Mouse (Mus musculus) forebrain, embryonic 10.5 days (tissue): ENCODE measurements around the gene Ptprn2. TPM values are rescaled to one million over a fixed set of nuclear protein-coding genes. Genes with fewer than 3 reads are reported as not detected.

Source experiments
- DNase-seq: peaks from one replicate; pipeline ENCODE4 v3.0.0-alpha.2; 2017; ENCODE audit warnings: low spot score; ENCODE audit errors: extremely low spot score
- H3K27ac ChIP-seq: fragments of 300-500 bp; sonication (generic); 2 replicates; pipeline ENCODE4 v1.5.1; 2016; ENCODE audit warnings: mild to moderate bottlenecking
- H3K27me3 ChIP-seq: fragments of 300-500 bp; sonication (generic); 2 replicates; pipeline ENCODE4 v1.6.1; 2016; ENCODE audit warnings: mild to moderate bottlenecking; ENCODE audit not compliant: poor library complexity, severe bottlenecking
- H3K36me3 ChIP-seq: fragments of 300-500 bp; sonication (generic); replicated peaks from 2 replicates; pipeline ENCODE4 v1.6.1; 2016; ENCODE audit warnings: mild to moderate bottlenecking, moderate library complexity
- H3K4me1 ChIP-seq: fragments of 300-500 bp; sonication (generic); 2 replicates; pipeline ENCODE4 v1.6.1; 2016
- H3K4me3 ChIP-seq: fragments of 300-500 bp; sonication (generic); 2 replicates; pipeline ENCODE4 v1.5.1; 2016; ENCODE audit warnings: mild to moderate bottlenecking, moderate library complexity
- H3K9me3 ChIP-seq: fragments of 300-500 bp; sonication (generic); 2 replicates; pipeline ENCODE4 v1.6.1; 2016; ENCODE audit warnings: mild to moderate bottlenecking, moderate library complexity
- WGBS: fragments of 180-500 bp; shearing (Covaris S2); methylation state at CpG from one replicate; pipeline ENCODE4 v1.1.7; 2016; 5-methylcytosine and 5-hydroxymethylcytosine counted together
- polyA plus RNA-seq: library from polyadenylated mRNA; unstranded; fragments of >200 nt; fragmentation: Nextera tagmentation; extraction: Ambion mirVana; gene quantifications from 2 replicates; pipeline ENCODE4 v1.2.1, GENCODE M21; 2016

Ptprn2 gene
- polyA plus RNA-seq, 1 experiment from 2014 or later: 4.8 TPM

DNA sequence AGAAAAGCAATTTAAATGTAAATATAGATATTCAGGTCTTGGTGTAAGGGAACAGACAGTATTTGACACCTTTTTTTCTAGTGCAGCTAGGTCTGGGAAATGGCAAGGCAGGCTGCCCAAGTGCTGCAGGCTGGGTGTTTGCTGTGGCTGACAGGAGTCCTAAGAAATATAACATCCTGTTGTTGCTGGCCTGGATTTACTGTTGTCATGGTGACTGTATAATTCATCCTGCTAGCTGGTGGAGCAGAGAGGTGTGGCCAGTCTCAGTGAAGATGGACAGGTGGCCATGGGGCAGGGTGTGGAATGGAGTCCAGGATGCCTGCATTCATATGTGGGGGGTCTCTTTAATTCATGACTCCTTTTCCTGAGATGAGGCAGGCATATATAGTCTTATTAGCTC lies 96.3 kb downstream of the Ptprn2 start:
- no peaks in the 10 kb centered on the region for H3K36me3 ChIP-seq
- H3K27me3 ChIP-seq: no peaks in the 10 kb centered on the region
- no peak overlapping the region for H3K27ac ChIP-seq
- H3K4me3 ChIP-seq: no peak overlapping the region
- H3K4me1 ChIP-seq: peaks cover 21% of the 10 kb centered on the region
- no peak for DNase-seq
- no peaks in the 10 kb centered on the region for H3K9me3 ChIP-seq

DNA sequence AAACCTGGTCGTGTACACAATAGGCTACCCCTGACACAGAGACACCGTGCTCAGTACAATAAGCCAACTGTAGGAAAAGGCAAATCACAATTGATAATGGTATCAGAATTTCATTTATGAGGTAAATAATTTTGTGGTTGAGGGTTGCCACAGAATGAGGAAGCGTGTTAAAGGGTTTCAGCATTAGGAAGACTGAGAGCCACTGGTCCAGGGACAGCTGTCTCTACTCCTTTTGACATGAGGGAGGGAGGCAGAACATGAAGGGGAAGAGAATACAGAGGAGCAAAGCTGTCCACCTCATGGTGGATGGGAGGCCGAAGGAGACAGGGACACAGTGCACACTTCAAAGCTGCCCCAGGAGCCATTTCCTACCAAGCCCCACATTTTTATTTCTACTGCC lies 97.3 kb downstream of the Ptprn2 start:
- DNase-seq: no peak
- Histone ChIP-seq H3K36me3 (no peaks in the 10 kb centered on the region), H3K27ac (no peak overlapping the region), H3K4me1 (peaks cover 21% of the 10 kb centered on the region), H3K4me3 (no peak overlapping the region), H3K27me3 (no peaks in the 10 kb centered on the region), H3K9me3 (no peaks in the 10 kb centered on the region)
- WGBS: 91% methylated on average over 4 of the region's 4 CpGs

DNA sequence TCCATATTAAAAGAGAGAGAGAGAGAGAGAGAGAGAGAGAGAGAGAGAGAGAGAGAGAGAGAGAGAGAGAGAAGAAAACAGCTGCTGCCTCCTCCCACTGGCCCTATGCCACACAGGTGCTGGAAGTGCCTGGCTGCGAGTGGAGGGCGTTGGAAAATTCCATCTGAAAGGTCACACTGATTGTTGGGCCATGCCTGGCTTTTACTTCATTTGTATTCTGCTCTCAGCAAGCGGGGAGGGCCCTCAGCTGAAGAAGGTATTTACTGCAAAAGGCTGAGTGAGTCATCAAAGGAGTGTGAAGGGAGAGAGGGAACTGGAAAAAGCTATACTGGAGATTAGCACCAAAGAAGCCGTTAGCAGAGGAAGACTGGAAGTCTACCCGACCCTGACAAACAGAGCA lies 99.5 kb downstream of the Ptprn2 start:
- Histone ChIP-seq H3K9me3 (no peaks in the 10 kb centered on the region), H3K27ac (no peak overlapping the region), H3K4me3 (no peak overlapping the region), H3K4me1 (peaks cover 21% of the 10 kb centered on the region), H3K27me3 (no peaks in the 10 kb centered on the region), H3K36me3 (no peaks in the 10 kb centered on the region)
- no peak for DNase-seq
- 39% methylated on average over 5 of the region's 5 CpGs for WGBS

DNA sequence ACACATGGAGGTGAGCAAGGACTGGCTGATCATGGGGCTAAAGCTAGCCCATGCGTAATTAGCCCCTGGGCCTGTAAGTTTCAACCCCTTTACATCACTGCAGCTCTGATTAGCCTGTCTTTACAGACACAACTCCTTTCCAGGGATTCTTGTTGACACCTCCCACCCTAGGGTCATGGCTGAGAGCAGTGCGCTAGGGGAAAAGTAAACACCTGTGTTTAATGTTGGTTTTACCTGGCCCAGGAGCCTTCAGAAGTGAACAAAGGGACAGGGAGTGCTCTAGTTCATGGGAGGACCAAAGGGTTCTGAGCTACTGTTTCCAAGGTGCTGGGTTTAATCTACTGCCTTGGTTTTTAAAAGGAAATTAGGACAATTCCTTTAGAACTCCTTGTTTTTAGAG lies 100.6 kb downstream of the Ptprn2 start:
- WGBS: 84% methylated on average over 2 of the region's 2 CpGs
- Histone ChIP-seq H3K4me1 (peaks cover 18% of the 10 kb centered on the region), H3K27ac (no peak overlapping the region), H3K4me3 (no peak overlapping the region), H3K9me3 (no peaks in the 10 kb centered on the region), H3K36me3 (no peaks in the 10 kb centered on the region), H3K27me3 (no peaks in the 10 kb centered on the region)
- DNase-seq: no peak

DNA sequence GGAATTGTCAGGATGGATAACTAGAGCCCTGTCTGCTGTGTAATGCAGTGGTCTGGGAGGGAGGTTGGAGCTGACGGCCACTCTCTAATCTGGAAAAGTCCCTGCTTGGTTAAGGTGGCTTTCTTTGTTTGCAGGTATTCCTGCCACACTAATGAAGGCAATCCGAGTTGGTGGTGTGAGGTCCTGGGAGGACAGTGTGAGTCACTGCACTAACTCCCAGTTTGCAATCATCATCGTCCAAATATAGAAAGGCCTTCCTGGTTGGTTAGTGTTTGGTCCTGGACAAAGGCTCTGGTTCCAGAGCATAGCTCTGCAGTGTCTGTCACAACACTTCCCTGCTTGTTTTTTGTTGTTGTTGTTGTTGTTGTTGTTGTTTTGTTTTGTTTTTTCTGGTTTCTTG lies 102.0 kb downstream of the Ptprn2 start:
- Histone ChIP-seq H3K27me3 (no peaks in the 10 kb centered on the region), H3K4me1 (peaks cover 8% of the 10 kb centered on the region), H3K4me3 (no peak overlapping the region), H3K27ac (no peak overlapping the region), H3K9me3 (no peaks in the 10 kb centered on the region), H3K36me3 (no peaks in the 10 kb centered on the region)
- 80% methylated on average over 3 of the region's 3 CpGs for WGBS
- no peak for DNase-seq

DNA sequence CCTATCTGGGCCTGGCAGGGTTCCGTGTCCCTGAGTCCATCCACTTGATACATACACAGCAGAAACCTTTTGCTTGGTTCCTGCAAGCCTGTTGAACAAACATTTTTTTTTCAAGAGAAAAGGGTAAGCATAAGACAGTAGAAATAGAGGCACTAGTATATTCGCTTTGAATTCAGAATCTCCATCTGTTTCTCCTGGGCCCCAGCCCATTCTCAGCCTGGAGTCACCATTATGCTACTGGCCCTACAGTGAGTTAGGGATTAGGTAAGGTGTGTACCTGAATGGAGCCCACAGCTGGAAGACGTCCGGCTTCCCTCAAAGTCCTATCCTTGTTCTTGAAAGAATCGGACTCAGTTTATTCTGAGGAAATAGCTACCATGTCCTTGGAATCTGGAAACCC lies 104.6 kb downstream of the Ptprn2 start:
- WGBS: 89% methylated on average over 5 of the region's 5 CpGs
- DNase-seq: no peak
- Histone ChIP-seq H3K9me3 (no peaks in the 10 kb centered on the region), H3K27ac (no peak overlapping the region), H3K4me1 (peaks cover 5% of the 10 kb centered on the region), H3K4me3 (no peak overlapping the region), H3K27me3 (no peaks in the 10 kb centered on the region), H3K36me3 (no peaks in the 10 kb centered on the region)

DNA sequence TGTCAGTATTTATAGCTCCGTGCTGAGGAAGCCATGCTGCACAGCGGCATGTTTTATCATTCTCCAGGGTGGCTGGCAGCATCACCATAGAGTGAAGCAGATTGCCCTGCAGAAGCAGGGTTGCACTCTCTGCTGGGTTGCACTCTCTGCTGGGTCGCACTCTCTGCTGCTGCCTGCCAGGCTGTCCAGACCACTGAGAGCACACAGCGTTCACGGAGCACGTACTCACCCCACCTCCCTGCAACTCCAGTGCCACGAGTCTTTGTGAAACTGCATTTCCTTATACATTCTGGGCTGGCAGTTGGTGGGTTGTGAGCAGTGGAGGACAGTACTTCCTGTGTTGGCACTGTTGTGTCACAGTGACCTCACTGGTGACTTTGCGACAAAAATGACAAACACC lies 108.9 kb downstream of the Ptprn2 start:
- no peaks in the 10 kb centered on the region for H3K9me3 ChIP-seq
- peaks cover 5% of the 10 kb centered on the region for H3K4me1 ChIP-seq
- no peaks in the 10 kb centered on the region for H3K36me3 ChIP-seq
- no peak for DNase-seq
- H3K4me3 ChIP-seq: no peak overlapping the region
- H3K27me3 ChIP-seq: no peaks in the 10 kb centered on the region
- H3K27ac ChIP-seq: no peak overlapping the region
- WGBS: 94% methylated on average over 8 of the region's 8 CpGs

DNA sequence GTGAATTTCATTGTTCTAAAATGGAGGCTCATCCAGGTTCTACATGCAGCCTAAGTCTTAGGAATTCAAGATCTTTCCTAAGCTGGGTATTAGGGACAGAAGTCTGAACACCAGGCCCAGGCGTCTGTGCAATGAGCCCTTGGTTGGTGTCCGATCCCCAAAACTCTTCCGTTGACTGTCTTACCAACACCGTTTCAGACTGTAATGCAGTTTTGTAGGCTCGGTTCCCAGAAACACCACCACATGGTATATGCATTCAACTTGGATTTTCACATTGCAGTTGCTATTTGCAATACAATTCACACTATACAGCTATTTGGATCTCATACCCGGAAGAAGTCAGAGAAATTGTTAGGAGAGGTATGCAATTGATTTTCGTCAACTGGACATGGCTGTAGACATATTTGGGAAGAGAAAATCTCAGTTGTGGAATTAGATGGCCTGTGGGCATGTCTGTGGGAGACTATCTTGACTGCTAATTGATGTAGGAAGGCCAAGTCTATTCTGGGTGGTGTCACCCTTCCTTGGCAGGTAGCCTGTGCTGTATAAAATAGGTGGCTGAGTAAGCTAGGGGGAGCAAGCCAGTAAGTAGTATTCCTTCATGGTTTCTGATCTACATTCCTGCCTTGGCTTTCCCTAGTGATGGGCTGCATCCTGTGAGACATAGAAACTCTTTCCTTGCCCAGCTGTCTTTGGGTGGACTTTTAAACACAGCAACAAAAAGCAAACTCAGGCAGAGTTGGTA lies 109.5 kb downstream of the Ptprn2 start:
- no peak for DNase-seq
- peaks cover 11% of the 10 kb centered on the region for H3K4me1 ChIP-seq
- H3K9me3 ChIP-seq: no peaks in the 10 kb centered on the region
- no peaks in the 10 kb centered on the region for H3K36me3 ChIP-seq
- H3K27me3 ChIP-seq: no peaks in the 10 kb centered on the region
- no peak overlapping the region for H3K4me3 ChIP-seq
- H3K27ac ChIP-seq: no peak overlapping the region
- 94% methylated on average over 7 of the region's 7 CpGs for WGBS

DNA sequence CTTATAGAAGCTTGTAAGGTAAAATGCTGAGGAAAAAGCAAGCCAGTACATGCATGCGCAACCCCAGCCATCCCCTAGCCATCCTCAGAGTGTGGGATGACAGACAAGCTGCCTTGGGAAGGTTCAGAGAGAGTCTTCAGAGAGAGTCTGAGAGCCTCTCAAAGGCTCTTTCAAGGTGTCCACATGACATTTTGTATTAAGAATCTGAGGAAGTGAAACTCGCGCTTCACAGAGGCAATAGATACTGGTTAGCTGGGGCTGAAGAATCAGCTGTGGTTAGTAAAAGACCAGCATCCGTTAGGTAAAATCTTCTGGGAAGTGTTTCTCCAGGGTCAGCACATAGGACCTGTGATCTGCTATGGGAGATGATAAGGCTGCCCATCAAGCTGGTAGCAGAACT lies 110.2 kb downstream of the Ptprn2 start:
- DNase-seq: no peak
- Histone ChIP-seq H3K27ac (no peak overlapping the region), H3K27me3 (no peaks in the 10 kb centered on the region), H3K4me1 (peaks cover 14% of the 10 kb centered on the region), H3K9me3 (no peaks in the 10 kb centered on the region), H3K36me3 (no peaks in the 10 kb centered on the region), H3K4me3 (no peak overlapping the region)
- 97% methylated on average over 4 of the region's 4 CpGs for WGBS

DNA sequence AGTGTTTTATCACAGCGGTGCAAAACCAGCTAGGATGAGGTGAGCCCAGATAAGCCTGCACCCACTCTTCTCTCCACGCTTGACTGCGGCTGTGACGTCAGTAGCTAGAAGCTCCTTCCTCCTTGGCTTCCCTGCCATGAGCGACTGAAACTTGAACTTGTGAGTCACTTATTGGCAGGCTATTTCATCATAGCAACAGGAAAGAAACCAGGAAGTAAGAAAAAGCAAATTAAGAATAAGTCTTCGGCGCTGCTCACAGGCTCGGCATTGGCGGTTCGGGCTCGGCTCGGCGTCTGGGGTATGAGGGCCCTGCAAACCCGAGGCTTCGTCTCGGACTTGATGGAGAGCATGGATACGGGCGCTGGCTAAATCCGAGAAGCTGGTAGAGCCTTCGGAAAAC lies 111.5 kb downstream of the Ptprn2 start:
- 94% methylated on average over 20 of the region's 20 CpGs for WGBS

DNA sequence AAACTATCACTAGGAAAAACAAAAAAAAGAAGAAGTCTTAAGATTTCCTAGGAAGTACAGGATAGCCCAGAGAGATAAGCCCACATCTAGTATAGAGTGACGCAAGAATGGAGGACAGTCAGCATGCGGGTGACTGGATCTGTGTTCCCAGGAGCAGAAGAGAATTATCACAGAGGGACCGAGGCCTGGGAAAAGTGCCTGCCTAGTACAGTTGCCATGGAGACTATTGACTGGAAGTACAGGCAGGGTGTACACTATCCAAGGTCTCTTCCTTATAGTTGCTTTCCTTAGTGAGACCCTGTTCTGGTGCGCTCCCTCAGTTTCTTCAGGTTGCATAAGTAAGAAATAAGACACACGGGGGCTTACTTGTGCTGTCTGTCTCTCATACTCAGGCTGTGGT lies 112.2 kb downstream of the Ptprn2 start:
- H3K36me3 ChIP-seq: no peaks in the 10 kb centered on the region
- no peak for DNase-seq
- WGBS: 91% methylated on average over 5 of the region's 5 CpGs

More for the DNA sequence above, 111.5 kb downstream of the Ptprn2 start:
- H3K9me3 ChIP-seq: no peaks in the 10 kb centered on the region
- no peaks in the 10 kb centered on the region for H3K36me3 ChIP-seq
- no peak overlapping the region for H3K4me3 ChIP-seq
- DNase-seq: no peak
- no peak overlapping the region for H3K27ac ChIP-seq
- H3K4me1 ChIP-seq: peaks cover 14% of the 10 kb centered on the region
- H3K27me3 ChIP-seq: no peaks in the 10 kb centered on the region

DNA sequence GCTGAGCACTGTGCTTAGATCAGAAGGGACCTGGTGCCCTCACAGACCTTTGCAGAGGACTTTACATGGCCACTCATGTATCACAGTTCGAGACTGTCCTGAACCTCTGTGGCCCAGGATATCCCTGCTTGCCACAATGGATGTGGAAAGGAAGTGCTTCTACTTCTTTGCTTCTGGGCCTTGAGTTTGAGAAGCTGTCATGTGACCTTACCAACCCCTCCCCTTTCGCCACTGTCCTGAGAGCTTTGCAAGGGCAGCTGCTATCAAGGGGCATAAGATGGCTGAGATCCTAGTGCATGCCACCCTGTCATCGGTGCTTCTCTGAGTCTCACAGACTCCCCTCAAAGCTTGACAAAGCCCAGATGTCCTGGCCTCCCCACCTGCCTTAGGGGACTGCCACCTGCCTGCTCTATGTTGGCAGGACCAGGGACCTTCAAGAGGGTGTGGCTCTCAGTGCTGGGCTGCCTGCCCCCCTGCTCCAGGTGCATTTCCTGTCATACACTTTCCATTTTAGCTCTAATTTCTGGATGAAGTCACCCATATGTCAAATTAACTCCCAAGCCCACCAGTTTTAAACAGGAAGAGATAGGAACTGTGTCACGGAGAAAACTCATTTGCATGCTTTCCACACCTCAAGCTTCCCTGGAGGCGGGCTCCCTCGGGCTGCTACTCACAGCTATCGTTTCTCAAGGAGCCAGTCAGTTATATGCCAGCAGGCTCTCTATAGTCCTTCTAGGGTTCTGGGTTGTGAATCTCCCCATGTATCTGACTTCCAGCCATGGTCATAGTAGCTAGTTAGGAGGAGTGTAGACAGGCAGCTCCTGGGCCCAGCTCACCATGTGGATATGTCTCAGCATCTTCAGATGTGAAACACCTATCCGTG lies 112.8 kb downstream of the Ptprn2 start:
- Histone ChIP-seq H3K27ac (no peak overlapping the region), H3K27me3 (no peaks in the 10 kb centered on the region), H3K36me3 (no peaks in the 10 kb centered on the region), H3K9me3 (no peaks in the 10 kb centered on the region), H3K4me3 (no peak overlapping the region), H3K4me1 (peaks cover 14% of the 10 kb centered on the region)
- 87% methylated on average over 8 of the region's 8 CpGs for WGBS
- no peak for DNase-seq

More for the DNA sequence above, 112.2 kb downstream of the Ptprn2 start:
- peaks cover 14% of the 10 kb centered on the region for H3K4me1 ChIP-seq
- no peaks in the 10 kb centered on the region for H3K9me3 ChIP-seq
- H3K4me3 ChIP-seq: no peak overlapping the region
- H3K27ac ChIP-seq: no peak overlapping the region
- H3K27me3 ChIP-seq: no peaks in the 10 kb centered on the region

DNA sequence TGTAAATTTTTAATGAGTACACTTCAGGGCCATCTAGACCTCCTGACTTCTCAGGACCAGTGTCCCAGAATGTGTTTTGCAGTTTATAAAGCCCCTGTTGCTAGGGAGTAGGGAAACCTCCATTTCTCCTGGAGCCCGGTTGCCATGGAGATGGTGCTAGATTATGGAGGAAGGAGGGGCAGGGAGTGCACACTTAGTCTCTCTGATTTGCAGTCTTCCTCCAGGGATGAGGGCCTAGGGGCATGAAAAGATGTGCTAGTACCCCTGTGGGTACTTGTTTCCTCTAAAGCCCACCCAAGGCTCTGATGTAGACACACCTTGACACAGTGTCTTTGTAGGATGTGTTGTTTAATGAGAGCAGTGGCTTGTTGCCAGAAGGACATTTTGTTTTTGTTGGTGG lies 114.0 kb downstream of the Ptprn2 start:
- WGBS: 88% methylated on average over 1 of the region's 1 CpGs
- no peaks in the 10 kb centered on the region for H3K36me3 ChIP-seq
- DNase-seq: peak; percentile 51
- H3K4me3 ChIP-seq: no peak overlapping the region
- no peak overlapping the region for H3K27ac ChIP-seq
- H3K9me3 ChIP-seq: no peaks in the 10 kb centered on the region
- H3K4me1 ChIP-seq: peaks cover 14% of the 10 kb centered on the region
- H3K27me3 ChIP-seq: no peaks in the 10 kb centered on the region
